Mouse (Mus musculus): Measurements from ENCODE around the gene Kalrn. TPM values are rescaled to one million over a fixed set of nuclear protein-coding genes. Genes with fewer than 3 reads are reported as not detected.

The Kalrn gene
- total and polyA plus RNA-seq, 2 experiments from 2014 or later: 19.4 to 44.5 TPM

GRCm38 (mm10) chr16:34603076-34603475 is 29.7 kb upstream of the Kalrn start:
- Histone ChIP-seq H3K9ac (replicated peaks; ENCODE audit: low read depth, low read length) (no peak overlapping the region), H3K27me3 (ENCODE audit: control insufficient read depth, insufficient read depth, low read length) (no peaks in the 10 kb centered on the region), H3K4me1 (ENCODE audit: control insufficient read depth, insufficient read depth) (no peaks in the 10 kb centered on the region), H3K9me3 (replicated peaks; ENCODE audit: control insufficient read depth, low read length) (peaks cover 5% of the 10 kb centered on the region), H3K36me3 (replicated peaks; ENCODE audit: control insufficient read depth, insufficient read depth, low read length) (no peaks in the 10 kb centered on the region), H3K4me2 (ENCODE audit: low read depth, low read length) (no peak overlapping the region), H3K27ac (ENCODE audit: low read depth) (no peak overlapping the region), H3K4me3 (ENCODE audit: low read depth, low read length) (no peak overlapping the region)
- WGBS: 57% methylated on average over 4 of the region's 4 CpGs
- TF ChIP-seq EP300 (IDR thresholded peaks at IDR 0.05; ENCODE audit: low read depth) (no peak), CTCF (IDR thresholded peaks at IDR 0.05; ENCODE audit: low read depth) (no peak)
- ATAC-seq (ENCODE audit: insufficient read depth, low read depth) (no peak), DNase-seq (ENCODE audit: low spot score) (no peak)

GRCm38 (mm10) chr16:34601954-34602353 is 28.6 kb upstream of the Kalrn start:
- peaks cover 5% of the 10 kb centered on the region for H3K9me3 ChIP-seq (replicated peaks; ENCODE audit: control insufficient read depth, low read length)
- no peaks in the 10 kb centered on the region for H3K36me3 ChIP-seq (replicated peaks; ENCODE audit: control insufficient read depth, insufficient read depth, low read length)
- H3K4me1 ChIP-seq (ENCODE audit: control insufficient read depth, insufficient read depth): no peaks in the 10 kb centered on the region
- TF ChIP-seq EP300 (IDR thresholded peaks at IDR 0.05; ENCODE audit: low read depth): no peak
- no peak for TF ChIP-seq CTCF (IDR thresholded peaks at IDR 0.05; ENCODE audit: low read depth)
- H3K27me3 ChIP-seq (ENCODE audit: control insufficient read depth, insufficient read depth, low read length): no peaks in the 10 kb centered on the region
- no peak overlapping the region for H3K27ac ChIP-seq (ENCODE audit: low read depth)
- ATAC-seq (ENCODE audit: insufficient read depth, low read depth) (no peak), DNase-seq (ENCODE audit: low spot score) (no peak)
- H3K4me2 ChIP-seq (ENCODE audit: low read depth, low read length): no peak overlapping the region
- H3K9ac ChIP-seq (replicated peaks; ENCODE audit: low read depth, low read length): no peak overlapping the region
- WGBS: 52% methylated on average over 4 of the region's 4 CpGs
- no peak overlapping the region for H3K4me3 ChIP-seq (ENCODE audit: low read depth, low read length)

- Histone ChIP-seq H3K9ac (replicated peaks; ENCODE audit: low read depth, low read length) (no peak overlapping the region), H3K27me3 (ENCODE audit: control insufficient read depth, insufficient read depth, low read length) (no peaks in the 10 kb centered on the region), H3K36me3 (replicated peaks; ENCODE audit: control insufficient read depth, insufficient read depth, low read length) (no peaks in the 10 kb centered on the region), H3K4me2 (ENCODE audit: low read depth, low read length) (no peak overlapping the region), H3K4me3 (ENCODE audit: low read depth, low read length) (no peak overlapping the region), H3K27ac (ENCODE audit: low read depth) (no peak overlapping the region), H3K9me3 (replicated peaks; ENCODE audit: control insufficient read depth, low read length) (peaks cover 3% of the 10 kb centered on the region), H3K4me1 (ENCODE audit: control insufficient read depth, insufficient read depth) (no peaks in the 10 kb centered on the region)
- DNase-seq (ENCODE audit: low spot score) (no peak), ATAC-seq (ENCODE audit: insufficient read depth, low read depth) (no peak)
- TF ChIP-seq CTCF (IDR thresholded peaks at IDR 0.05; ENCODE audit: low read depth) (no peak), EP300 (IDR thresholded peaks at IDR 0.05; ENCODE audit: low read depth) (no peak)
- 24% methylated on average over 3 of the region's 3 CpGs for WGBS
Observed at GRCm38 (mm10) chr16:34595294-34595693, 22.0 kb upstream of the Kalrn start.

GRCm38 (mm10) chr16:34594597-34595262 is 21.4 kb upstream of the Kalrn start:
- H3K4me1 ChIP-seq (ENCODE audit: control insufficient read depth, insufficient read depth): no peaks in the 10 kb centered on the region
- ATAC-seq (ENCODE audit: insufficient read depth, low read depth) (no peak), DNase-seq (ENCODE audit: low spot score) (no peak)
- H3K4me2 ChIP-seq (ENCODE audit: low read depth, low read length): no peak overlapping the region
- H3K27ac ChIP-seq (ENCODE audit: low read depth): no peak overlapping the region
- no peaks in the 10 kb centered on the region for H3K9me3 ChIP-seq (replicated peaks; ENCODE audit: control insufficient read depth, low read length)
- no peak for TF ChIP-seq CTCF (IDR thresholded peaks at IDR 0.05; ENCODE audit: low read depth)
- TF ChIP-seq EP300 (IDR thresholded peaks at IDR 0.05; ENCODE audit: low read depth): no peak
- H3K27me3 ChIP-seq (ENCODE audit: control insufficient read depth, insufficient read depth, low read length): no peaks in the 10 kb centered on the region
- no peaks in the 10 kb centered on the region for H3K36me3 ChIP-seq (replicated peaks; ENCODE audit: control insufficient read depth, insufficient read depth, low read length)
- H3K9ac ChIP-seq (replicated peaks; ENCODE audit: low read depth, low read length): no peak overlapping the region
- no peak overlapping the region for H3K4me3 ChIP-seq (ENCODE audit: low read depth, low read length)
- WGBS: 66% methylated on average over 8 of the region's 8 CpGs

- no peak for DNase-seq (ENCODE audit: low spot score)
- TF ChIP-seq EP300 (IDR thresholded peaks at IDR 0.05; ENCODE audit: low read depth) (no peak), CTCF (IDR thresholded peaks at IDR 0.05; ENCODE audit: low read depth) (no peak)
- Histone ChIP-seq H3K9ac (replicated peaks; ENCODE audit: low read depth, low read length) (no peak overlapping the region), H3K9me3 (replicated peaks; ENCODE audit: control insufficient read depth, low read length) (no peaks in the 10 kb centered on the region), H3K4me2 (ENCODE audit: low read depth, low read length) (no peak overlapping the region), H3K36me3 (replicated peaks; ENCODE audit: control insufficient read depth, insufficient read depth, low read length) (no peaks in the 10 kb centered on the region), H3K4me3 (ENCODE audit: low read depth, low read length) (no peak overlapping the region), H3K27me3 (ENCODE audit: control insufficient read depth, insufficient read depth, low read length) (no peaks in the 10 kb centered on the region), H3K27ac (ENCODE audit: low read depth) (no peak overlapping the region), H3K4me1 (ENCODE audit: control insufficient read depth, insufficient read depth) (no peaks in the 10 kb centered on the region)
- no peak for ATAC-seq (ENCODE audit: insufficient read depth, low read depth)
- WGBS: 27% methylated on average over 2 of the region's 2 CpGs
Observed at GRCm38 (mm10) chr16:34592696-34593095, 19.4 kb upstream of the Kalrn start.

GRCm38 (mm10) chr16:34591934-34592333 is 18.6 kb upstream of the Kalrn start:
- no peak overlapping the region for H3K27ac ChIP-seq (ENCODE audit: low read depth)
- H3K27me3 ChIP-seq (ENCODE audit: control insufficient read depth, insufficient read depth, low read length): no peaks in the 10 kb centered on the region
- H3K4me2 ChIP-seq (ENCODE audit: low read depth, low read length): no peak overlapping the region
- H3K9ac ChIP-seq (replicated peaks; ENCODE audit: low read depth, low read length): no peak overlapping the region
- TF ChIP-seq CTCF (IDR thresholded peaks at IDR 0.05; ENCODE audit: low read depth) (no peak), EP300 (IDR thresholded peaks at IDR 0.05; ENCODE audit: low read depth) (no peak)
- H3K9me3 ChIP-seq (replicated peaks; ENCODE audit: control insufficient read depth, low read length): no peaks in the 10 kb centered on the region
- no peaks in the 10 kb centered on the region for H3K36me3 ChIP-seq (replicated peaks; ENCODE audit: control insufficient read depth, insufficient read depth, low read length)
- H3K4me3 ChIP-seq (ENCODE audit: low read depth, low read length): no peak overlapping the region
- 79% methylated on average over 1 of the region's 1 CpGs for WGBS
- ATAC-seq (ENCODE audit: insufficient read depth, low read depth) (no peak), DNase-seq (ENCODE audit: low spot score) (no peak)
- H3K4me1 ChIP-seq (ENCODE audit: control insufficient read depth, insufficient read depth): no peaks in the 10 kb centered on the region

Data from heart, postnatal 0 days (tissue).